Mouse (Mus musculus) heart, embryonic 13.5 days (tissue): Measurements from ENCODE around the gene Pgpep1l. TPM values are rescaled to one million over a fixed set of nuclear protein-coding genes. Genes with fewer than 3 reads are reported as not detected.
"Not testable (repeated sequence)": the region's sequence is repeated elsewhere in the genome, so short reads cannot be mapped to it uniquely, and the experiment has no call there.

ENCODE experiments used
- ATAC-seq: fragments of 200-750 bp; cut with Nextera tagmentation; 2 replicates; pipeline ENCODE4 v1.8.0; 2017; ENCODE audit warnings: moderate TSS enrichment; ENCODE audit not compliant: insufficient number of reproducible peaks, low FRiP score, low TSS enrichment; ENCODE audit errors: extremely low read depth
- H3K27ac ChIP-seq: fragments of 300-500 bp; sonication (generic); replicated peaks from 2 replicates; pipeline ENCODE4 v1.5.1; 2015; ENCODE audit warnings: moderate library complexity, mild to moderate bottlenecking, inconsistent platforms
- H3K27me3 ChIP-seq: fragments of 300-500 bp; sonication (generic); replicated peaks from 2 replicates; pipeline ENCODE4 v1.6.1; 2015; ENCODE audit warnings: mild to moderate bottlenecking, inconsistent platforms
- H3K36me3 ChIP-seq: fragments of 300-500 bp; sonication (generic); 2 replicates; pipeline ENCODE4 v1.6.1; 2015; ENCODE audit warnings: mild to moderate bottlenecking, inconsistent platforms
- H3K4me1 ChIP-seq: fragments of 300-500 bp; sonication (generic); 2 replicates; pipeline ENCODE4 v1.6.1; 2015; ENCODE audit warnings: inconsistent platforms
- H3K4me2 ChIP-seq: fragments of 300-500 bp; sonication (generic); 2 replicates; pipeline ENCODE4 v1.6.1; 2015; ENCODE audit warnings: inconsistent platforms, mild to moderate bottlenecking, moderate library complexity
- H3K4me3 ChIP-seq: fragments of 300-500 bp; sonication (generic); 2 replicates; pipeline ENCODE4 v1.5.1; 2015; ENCODE audit warnings: moderate library complexity, mild to moderate bottlenecking, inconsistent platforms
- H3K9ac ChIP-seq: fragments of 300-500 bp; sonication (generic); 2 replicates; pipeline ENCODE4 v1.6.1; 2015; ENCODE audit warnings: inconsistent platforms, mild to moderate bottlenecking, moderate library complexity
- H3K9me3 ChIP-seq: fragments of 300-500 bp; sonication (generic); 2 replicates; pipeline ENCODE4 v1.6.1; 2016; ENCODE audit warnings: inconsistent platforms
- WGBS: fragments of 180-500 bp; shearing (Covaris S2); methylation state at CpG from one replicate; pipeline ENCODE4 v1.1.7; 2015; ENCODE audit warnings: mixed read lengths; 5-methylcytosine and 5-hydroxymethylcytosine counted together
- polyA plus RNA-seq: library from polyadenylated mRNA; unstranded; fragments of >200 nt; fragmentation: Nextera tagmentation; extraction: Ambion mirVana; gene quantifications from 2 replicates; pipeline ENCODE4 v1.2.1, GENCODE M21; 2015

The Pgpep1l gene
- polyA plus RNA-seq, 1 experiment from 2014 or later: not detected

DNA sequence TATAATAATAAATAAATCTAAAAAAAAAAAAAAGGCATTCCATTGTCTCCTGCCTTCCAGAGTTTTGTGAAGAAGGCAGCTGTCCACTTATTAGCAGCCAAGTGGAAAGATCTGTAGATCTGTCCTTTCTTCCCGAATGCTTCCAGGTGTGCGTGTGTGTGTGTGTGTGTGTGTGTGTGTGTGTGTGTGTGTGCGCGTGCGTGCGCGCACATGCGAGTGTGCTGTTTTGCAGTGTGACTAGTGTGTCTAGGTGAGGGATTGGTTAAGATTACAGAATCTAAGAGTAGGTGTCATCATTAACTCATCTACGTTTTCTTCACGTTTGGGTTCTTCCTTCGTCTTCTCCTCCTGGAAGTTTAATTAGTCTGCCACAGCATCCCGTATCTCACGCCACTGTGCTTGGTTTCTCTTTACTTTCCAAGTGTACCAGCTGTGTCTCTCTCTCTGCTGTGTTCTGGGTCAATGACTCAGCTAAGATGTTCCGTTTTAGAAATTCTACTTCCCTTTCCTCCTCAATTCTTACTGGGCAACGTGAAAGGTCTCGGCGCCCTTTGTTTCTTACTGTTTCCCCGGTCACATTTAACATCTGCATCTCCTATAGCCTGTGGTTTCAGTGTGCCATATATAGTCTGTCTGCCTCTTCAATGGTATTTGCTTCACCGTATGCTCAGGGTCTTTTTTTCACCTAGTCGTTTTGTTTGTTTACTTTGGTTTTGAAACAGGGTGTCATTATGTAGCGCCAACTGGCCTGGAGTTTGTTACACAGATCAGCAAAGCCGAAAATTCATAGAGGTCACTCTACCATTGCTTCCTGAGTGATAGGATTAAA, 18.5 kb upstream of the Pgpep1l start:
- H3K4me1 ChIP-seq: peaks cover 19% of the 10 kb centered on the region; the same call in 1 of the 2 replicates
- peaks cover 28% of the 10 kb centered on the region for H3K27me3 ChIP-seq
- no peaks in the 10 kb centered on the region for H3K9me3 ChIP-seq
- no peak overlapping the region for H3K27ac ChIP-seq
- WGBS: 80% methylated on average over 22 of the region's 22 CpGs
- H3K36me3 ChIP-seq: no peaks in the 10 kb centered on the region
- no peak overlapping the region for H3K4me3 ChIP-seq
- ATAC-seq: no peak
- H3K4me2 ChIP-seq: no peak overlapping the region
- H3K9ac ChIP-seq: no peak overlapping the region

- H3K4me1 ChIP-seq: peaks cover 27% of the 10 kb centered on the region
- 73% methylated on average over 5 of the region's 5 CpGs for WGBS
- H3K27me3 ChIP-seq: peaks cover 40% of the 10 kb centered on the region
Measured at GRCm38 (mm10) chr7:68281341-68281740, 17.3 kb upstream of the Pgpep1l start.

DNA sequence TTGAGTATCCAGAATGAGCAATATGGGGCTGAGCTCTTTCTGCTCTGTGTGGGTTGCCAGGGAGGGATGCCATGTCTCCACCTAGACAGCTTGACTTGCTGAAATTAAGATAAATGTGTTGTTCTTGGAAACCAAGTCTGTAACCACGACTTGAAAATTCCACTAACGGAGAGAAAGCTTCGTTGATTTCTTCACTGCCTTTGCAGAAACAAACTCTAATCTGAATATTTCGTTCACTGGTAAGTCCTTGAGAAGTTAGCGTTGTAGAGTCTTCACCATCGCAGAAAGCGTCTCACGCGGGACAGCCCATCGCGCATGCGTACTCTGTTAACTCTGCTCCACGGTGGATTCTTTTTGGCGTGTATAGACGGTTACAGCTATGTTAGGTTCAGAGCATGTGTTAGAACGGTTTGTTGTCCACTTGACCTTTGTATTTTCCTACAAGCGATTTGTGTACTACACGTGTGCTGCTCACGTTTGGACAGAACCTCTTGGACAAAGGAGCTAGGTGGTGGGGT, 16.4 kb upstream of the Pgpep1l start:
- no peak overlapping the region for H3K27ac ChIP-seq
- no peak overlapping the region for H3K4me2 ChIP-seq
- H3K9ac ChIP-seq: no peak overlapping the region
- no peaks in the 10 kb centered on the region for H3K9me3 ChIP-seq
- no peak overlapping the region for H3K4me3 ChIP-seq
- no peak for ATAC-seq
- peaks cover 42% of the 10 kb centered on the region for H3K27me3 ChIP-seq
- no peaks in the 10 kb centered on the region for H3K36me3 ChIP-seq
- peaks cover 30% of the 10 kb centered on the region for H3K4me1 ChIP-seq
- 71% methylated on average over 19 of the region's 19 CpGs for WGBS

More at GRCm38 (mm10) chr7:68281341-68281740, 17.3 kb upstream of the Pgpep1l start:
- ATAC-seq: no peak
- Histone ChIP-seq H3K9ac (no peak overlapping the region), H3K9me3 (no peaks in the 10 kb centered on the region), H3K4me3 (no peak overlapping the region), H3K27ac (no peak overlapping the region), H3K4me2 (no peak overlapping the region), H3K36me3 (no peaks in the 10 kb centered on the region)

- Histone ChIP-seq H3K9me3 (no peaks in the 10 kb centered on the region), H3K4me2 (no peak overlapping the region), H3K4me3 (no peak overlapping the region), H3K27ac (no peak overlapping the region), H3K36me3 (no peaks in the 10 kb centered on the region), H3K27me3 (peaks cover 48% of the 10 kb centered on the region), H3K9ac (no peak overlapping the region), H3K4me1 (peaks cover 30% of the 10 kb centered on the region)
- 83% methylated on average over 7 of the region's 7 CpGs for WGBS
- no peak for ATAC-seq
Measured at GRCm38 (mm10) chr7:68279481-68279880, 15.4 kb upstream of the Pgpep1l start.

GRCm38 (mm10) chr7:68278908-68279307, 14.9 kb upstream of the Pgpep1l start:
- H3K4me1 ChIP-seq: peaks cover 30% of the 10 kb centered on the region
- H3K36me3 ChIP-seq: no peaks in the 10 kb centered on the region
- no peak overlapping the region for H3K9ac ChIP-seq
- WGBS: 68% methylated on average over 6 of the region's 6 CpGs
- H3K4me3 ChIP-seq: no peak overlapping the region
- H3K9me3 ChIP-seq: no peaks in the 10 kb centered on the region
- ATAC-seq: no peak
- H3K4me2 ChIP-seq: no peak overlapping the region
- H3K27me3 ChIP-seq: peaks cover 51% of the 10 kb centered on the region
- no peak overlapping the region for H3K27ac ChIP-seq

DNA sequence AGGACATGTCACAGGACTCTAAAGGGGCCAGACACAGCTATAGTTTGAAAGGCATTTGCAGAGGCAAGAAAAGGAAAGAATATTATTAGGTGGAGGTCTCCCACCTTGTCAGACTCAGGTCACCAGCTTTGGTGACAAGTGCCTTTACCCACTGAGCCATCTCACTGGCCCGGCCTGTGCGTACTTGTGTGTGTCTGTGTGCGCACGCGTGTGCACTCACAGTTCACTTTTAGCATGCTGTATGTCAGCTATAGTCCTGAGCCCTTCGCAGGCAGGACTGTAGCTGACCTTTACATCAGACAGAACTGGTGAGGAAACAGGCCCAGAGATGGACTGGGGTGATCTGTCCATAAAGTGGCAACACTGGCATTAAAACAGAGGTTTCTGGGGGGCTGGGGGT, 14.4 kb upstream of the Pgpep1l start:
- Histone ChIP-seq H3K36me3 (no peaks in the 10 kb centered on the region), H3K4me1 (peaks cover 30% of the 10 kb centered on the region), H3K27me3 (peaks cover 52% of the 10 kb centered on the region), H3K4me3 (no peak overlapping the region), H3K9me3 (no peaks in the 10 kb centered on the region), H3K9ac (no peak overlapping the region), H3K27ac (no peak overlapping the region), H3K4me2 (no peak overlapping the region)
- 88% methylated on average over 6 of the region's 6 CpGs for WGBS
- ATAC-seq: no peak

DNA sequence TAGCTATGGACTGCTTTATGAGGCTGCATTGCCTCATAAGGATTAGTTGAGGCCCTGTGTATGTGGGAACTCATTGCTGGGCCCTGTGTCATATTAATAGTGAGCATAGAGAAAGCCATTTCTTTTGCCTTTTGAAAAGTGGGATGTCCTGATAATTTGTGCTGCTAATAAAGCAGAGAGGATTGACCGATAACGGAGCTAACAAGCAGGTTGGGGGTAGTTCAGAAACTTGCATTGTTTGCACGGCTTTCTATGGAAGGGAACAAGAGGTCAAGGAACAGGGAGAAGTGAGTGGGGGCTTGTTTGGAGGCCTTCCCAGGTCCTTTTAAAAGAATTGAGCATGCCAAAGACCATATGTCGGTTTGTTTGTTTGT, 13.9 kb upstream of the Pgpep1l start:
- peaks cover 30% of the 10 kb centered on the region for H3K4me1 ChIP-seq
- H3K4me2 ChIP-seq: no peak overlapping the region
- no peaks in the 10 kb centered on the region for H3K36me3 ChIP-seq
- WGBS: 67% methylated on average over 4 of the region's 4 CpGs
- no peak overlapping the region for H3K4me3 ChIP-seq
- no peaks in the 10 kb centered on the region for H3K9me3 ChIP-seq
- no peak overlapping the region for H3K27ac ChIP-seq
- no peak for ATAC-seq
- peaks cover 55% of the 10 kb centered on the region for H3K27me3 ChIP-seq
- no peak overlapping the region for H3K9ac ChIP-seq

GRCm38 (mm10) chr7:68277054-68277896, 13.2 kb upstream of the Pgpep1l start:
- no peak overlapping the region for H3K27ac ChIP-seq

GRCm38 (mm10) chr7:68275838-68276731, 12.1 kb upstream of the Pgpep1l start:
- Histone ChIP-seq H3K4me3 (peak overlapping the region; percentile 51), H3K9ac (peak overlapping the region; percentile 76), H3K36me3 (no peaks in the 10 kb centered on the region), H3K27ac (no peak overlapping the region), H3K27me3 (peaks cover 60% of the 10 kb centered on the region), H3K9me3 (no peaks in the 10 kb centered on the region), H3K4me2 (peak overlapping the region; percentile 78), H3K4me1 (peaks cover 25% of the 10 kb centered on the region)
- 6% methylated on average over 36 of the region's 36 CpGs for WGBS
- no peak for ATAC-seq

More at GRCm38 (mm10) chr7:68277054-68277896, 13.2 kb upstream of the Pgpep1l start:
- H3K9me3 ChIP-seq: no peaks in the 10 kb centered on the region
- ATAC-seq: no peak
- no peak overlapping the region for H3K4me2 ChIP-seq
- peaks cover 25% of the 10 kb centered on the region for H3K4me1 ChIP-seq
- peaks cover 60% of the 10 kb centered on the region for H3K27me3 ChIP-seq
- no peaks in the 10 kb centered on the region for H3K36me3 ChIP-seq
- H3K9ac ChIP-seq: no peak overlapping the region
- no peak overlapping the region for H3K4me3 ChIP-seq
- WGBS: 44% methylated on average over 11 of the region's 11 CpGs

DNA sequence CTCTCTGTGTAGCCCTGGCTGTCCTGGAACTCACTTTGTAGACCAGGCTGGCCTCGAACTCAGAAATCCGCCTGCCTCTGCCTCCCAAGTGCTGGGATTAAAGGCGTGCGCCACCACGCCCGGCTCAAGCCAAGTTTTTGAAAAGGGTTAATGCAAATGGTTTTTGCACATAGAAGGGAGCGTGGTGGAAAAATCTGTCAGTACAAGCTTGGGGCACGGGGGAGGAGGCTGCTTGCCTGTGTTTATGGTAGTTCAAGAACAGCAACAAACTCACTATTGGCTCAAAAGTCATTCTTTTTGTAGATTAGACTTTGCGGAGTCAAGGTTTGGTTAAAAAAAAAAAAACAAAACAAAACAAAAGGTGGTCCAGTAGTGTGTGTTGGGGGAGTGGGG, 11.4 kb upstream of the Pgpep1l start:
- not testable (repeated sequence) for H3K27ac ChIP-seq
- peaks cover 60% of the 10 kb centered on the region for H3K27me3 ChIP-seq

More for the DNA sequence above, 11.4 kb upstream of the Pgpep1l start:
- Histone ChIP-seq H3K4me2 (peak overlapping the region; percentile 78), H3K4me1 (peaks cover 27% of the 10 kb centered on the region), H3K9ac (peak overlapping the region; percentile 76), H3K4me3 (peak overlapping the region; percentile 51)
- 38% methylated on average over 9 of the region's 9 CpGs for WGBS
- H3K36me3 ChIP-seq, ATAC-seq, H3K9me3 ChIP-seq: not testable (repeated sequence)
